Mouse (Mus musculus): ENCODE measurements around the gene Batf3.
A peak's percentile ranks its signal among the peaks of the same experiment; 100 is the strongest.

The Batf3 gene

DNA sequence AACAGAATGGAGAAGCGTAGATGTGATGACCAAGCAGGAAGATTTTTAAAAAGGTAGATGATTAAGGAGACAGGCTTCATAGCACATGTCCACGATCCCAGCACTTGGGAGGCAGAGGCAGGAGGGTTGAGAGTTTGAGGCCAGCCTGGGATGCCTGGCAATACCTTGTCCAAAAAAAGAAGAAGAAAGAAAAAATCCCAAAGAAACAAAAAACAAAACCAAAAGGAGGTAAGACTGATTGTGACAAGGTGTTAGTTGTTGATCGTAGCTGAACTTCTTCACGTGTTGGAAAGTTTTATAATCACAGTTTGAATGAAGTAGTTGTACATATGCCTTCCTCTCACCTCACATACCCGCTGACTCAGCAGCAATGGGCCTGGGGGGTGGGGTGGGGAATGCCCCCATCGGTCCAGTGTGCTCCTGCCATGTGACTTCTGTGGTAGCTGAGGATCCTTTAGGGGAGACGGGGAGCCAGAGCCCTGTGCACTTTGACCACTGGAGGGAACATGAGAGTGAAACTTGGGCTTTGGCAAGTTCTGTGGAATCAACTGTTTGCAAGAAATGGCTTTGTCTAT, 11.3 kb upstream of the Batf3 start:
- no peak for DNase-seq (ENCODE audit: low spot score in 2 of 2)

DNA sequence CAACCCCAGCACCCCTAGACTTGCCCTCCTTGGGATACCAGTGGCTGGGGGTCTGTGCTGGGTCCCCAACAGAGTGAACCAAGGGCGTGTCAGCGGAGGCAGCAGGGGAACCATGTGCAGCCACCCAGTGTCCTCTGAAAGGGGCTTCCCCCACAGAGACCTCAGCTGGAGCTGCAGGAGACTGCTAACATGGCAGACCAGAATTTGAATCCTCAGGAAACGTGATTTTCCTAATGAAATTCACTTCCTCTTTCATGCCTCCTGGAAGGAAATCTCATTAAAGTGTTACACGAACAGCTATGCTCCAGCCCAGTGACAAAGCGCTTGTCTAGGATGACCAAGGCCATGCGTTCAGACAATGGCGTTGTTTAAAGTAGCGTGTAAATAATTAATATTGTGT, 10.7 kb upstream of the Batf3 start:
- DNase-seq (ENCODE audit: low spot score in 2 of 2) = no peak

DNA sequence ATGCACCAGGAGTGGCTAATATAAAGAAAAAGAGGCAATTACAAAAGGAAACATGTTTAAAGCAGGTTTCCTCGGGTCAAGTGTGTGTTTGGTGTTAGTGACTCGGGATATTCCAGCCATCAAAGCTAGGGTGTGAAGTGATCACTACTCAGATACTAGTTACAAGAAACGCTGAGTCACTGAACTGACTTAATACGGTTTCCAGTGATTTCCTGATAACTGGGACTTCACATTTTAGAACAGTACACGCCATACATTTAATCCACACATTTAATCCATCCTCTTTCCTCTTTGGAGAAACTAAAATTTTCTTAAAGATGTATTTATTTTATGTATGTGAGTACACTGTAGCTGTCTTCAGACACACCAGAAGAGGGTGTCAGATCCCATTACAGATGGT, 9.7 kb upstream of the Batf3 start:
- DNase-seq (ENCODE audit: low spot score in 2 of 2) = no peak

GRCm38 (mm10) chr1:191089355-191089754, 8.3 kb upstream of the Batf3 start:
- DNase-seq (ENCODE audit: low spot score in 2 of 2) = no peak

GRCm38 (mm10) chr1:191092050-191092449, 5.6 kb upstream of the Batf3 start:
- DNase-seq (ENCODE audit: low spot score in 2 of 2) = no peak

DNA sequence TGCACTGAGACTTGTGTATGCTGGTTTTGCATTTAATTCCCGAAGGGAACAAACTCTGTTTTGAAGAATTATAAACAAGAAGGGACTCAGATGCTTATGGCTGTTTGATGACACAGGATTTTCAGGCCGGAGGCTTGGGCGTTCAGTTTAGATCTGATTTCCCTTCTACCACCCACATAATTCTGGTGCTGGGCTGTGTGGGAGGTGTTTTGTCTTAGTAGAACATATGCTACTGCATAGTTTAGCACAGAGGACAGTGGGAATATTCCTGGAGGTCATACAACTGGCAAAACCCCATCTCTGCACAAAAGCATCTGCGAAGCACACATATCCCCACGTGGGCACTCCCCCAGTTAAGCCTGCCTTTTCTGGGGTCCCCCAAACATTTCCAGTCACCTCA, 4.1 kb upstream of the Batf3 start:
- DNase-seq (ENCODE audit: low spot score in 2 of 2) = no peak

GRCm38 (mm10) chr1:191095019-191095418, 2.6 kb upstream of the Batf3 start:
- no peak for DNase-seq (ENCODE audit: low spot score in 2 of 2)

DNA sequence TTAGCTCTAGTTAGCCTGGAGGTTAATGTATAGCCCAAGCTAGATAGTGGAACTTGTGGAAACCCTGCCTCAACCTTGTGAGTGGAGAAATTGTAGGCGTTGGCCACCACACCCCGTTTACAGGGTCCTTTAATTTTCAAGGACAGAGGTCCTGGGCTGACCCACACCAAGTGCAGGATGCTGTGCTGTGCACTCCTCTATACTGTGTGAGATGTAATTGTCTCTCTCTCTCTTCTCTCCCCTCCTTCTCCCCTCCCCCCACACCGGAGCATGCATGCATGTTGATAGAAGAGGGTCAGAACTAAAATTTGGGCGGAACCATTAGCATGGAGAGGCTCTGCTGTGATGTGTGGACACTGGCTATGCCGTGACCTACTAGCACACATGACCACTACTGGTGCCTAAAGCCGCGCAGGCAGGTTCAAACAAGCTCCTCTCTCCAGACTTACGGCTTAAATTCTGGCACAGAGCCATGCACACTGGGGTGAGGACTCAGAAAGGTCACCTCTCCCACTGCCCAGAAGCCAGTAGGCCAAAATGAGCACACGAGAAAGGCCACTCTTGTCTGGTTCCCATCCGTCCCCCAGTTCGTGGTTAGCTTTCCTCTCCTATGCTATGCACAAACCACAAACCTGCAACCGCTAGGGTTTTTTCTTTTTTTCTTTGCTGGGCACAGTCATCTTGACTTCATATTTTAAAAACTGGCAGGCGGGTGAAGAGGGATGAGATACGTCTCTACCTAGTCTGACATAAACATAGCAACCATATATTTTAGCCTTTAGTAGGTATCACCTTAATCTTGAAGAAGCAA, 571 bp upstream of the Batf3 start:
- DNase-seq (ENCODE audit: low spot score in 2 of 2) = no peak

GRCm38 (mm10) chr1:191099114-191099513, 1.5 kb downstream of the Batf3 start:
- DNase-seq (ENCODE audit: low spot score in 2 of 2) = no peak

DNA sequence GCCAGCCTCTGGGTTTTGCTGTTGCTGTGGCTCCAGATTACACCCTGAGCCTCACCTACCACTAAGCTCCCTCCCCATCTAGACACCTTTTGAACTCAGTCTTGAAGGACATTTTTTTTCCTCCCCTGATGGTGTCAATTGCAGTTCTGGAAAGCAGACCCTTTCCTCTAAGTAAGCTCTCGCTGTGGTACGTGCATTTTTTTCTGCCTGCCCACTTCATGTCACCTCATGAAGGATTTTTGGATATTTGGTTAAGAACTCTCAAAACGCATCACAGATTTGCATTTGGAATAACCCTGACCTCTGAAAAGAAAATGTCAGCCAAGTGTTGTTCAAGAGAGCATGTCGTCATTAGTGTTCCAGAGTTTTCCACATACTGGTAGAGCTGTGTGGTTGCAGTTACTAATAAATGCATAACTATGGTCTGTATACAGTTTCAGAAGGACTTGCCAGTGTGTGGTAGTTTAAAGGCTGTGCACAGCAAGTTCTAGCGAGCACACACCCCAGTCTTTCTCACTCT, 2.2 kb downstream of the Batf3 start:
- no peak for DNase-seq (ENCODE audit: low spot score in 2 of 2)

GRCm38 (mm10) chr1:191102730-191103370, 5.2 kb downstream of the Batf3 start:
- no peak for DNase-seq (ENCODE audit: low spot score in 2 of 2)

DNA sequence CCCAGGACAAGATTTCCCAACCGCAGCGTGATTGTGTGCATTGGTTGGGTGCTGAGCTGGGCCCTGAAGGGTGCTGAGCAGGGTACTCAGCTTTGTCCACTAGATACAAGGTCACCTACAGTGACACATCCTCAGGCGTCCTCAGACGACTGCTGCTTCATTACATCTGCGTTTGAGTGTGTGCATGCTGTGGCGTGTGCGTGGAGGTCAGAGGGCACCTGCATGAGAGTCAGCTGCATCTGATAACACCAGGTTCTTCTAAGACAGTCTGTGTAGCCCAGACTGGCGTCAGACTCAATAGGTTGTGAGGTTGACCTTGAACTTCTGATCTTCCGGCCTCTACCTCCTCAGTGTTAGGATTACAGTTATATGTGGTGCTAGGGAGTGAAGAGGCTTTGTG, 7.6 kb downstream of the Batf3 start:
- no peak for DNase-seq (ENCODE audit: low spot score in 2 of 2)

- DNase-seq (ENCODE audit: low spot score in 2 of 2) = no peak
Measured at GRCm38 (mm10) chr1:191107306-191107705, 9.7 kb downstream of the Batf3 start.

DNA sequence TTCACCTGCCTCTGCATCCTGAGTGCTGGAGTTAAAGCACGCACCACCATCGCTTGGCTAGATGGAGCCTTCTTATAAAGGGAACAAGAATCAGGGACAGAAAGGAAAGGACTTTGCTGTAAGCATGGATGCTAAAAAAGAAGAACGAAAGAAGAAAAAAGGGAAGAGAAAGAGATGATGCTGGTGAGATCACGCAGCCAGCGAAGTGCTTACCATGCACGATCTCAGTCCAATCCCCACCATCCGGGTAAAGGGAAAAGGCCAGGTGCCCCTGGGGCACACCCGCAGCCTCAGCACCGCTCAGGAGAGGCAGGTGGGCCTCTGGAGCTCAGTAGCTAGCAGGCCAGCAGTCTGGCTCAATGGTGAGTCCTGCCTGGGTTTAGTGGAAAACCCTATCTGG, 12.3 kb downstream of the Batf3 start:
- no peak for DNase-seq (ENCODE audit: low spot score in 2 of 2)

DNA sequence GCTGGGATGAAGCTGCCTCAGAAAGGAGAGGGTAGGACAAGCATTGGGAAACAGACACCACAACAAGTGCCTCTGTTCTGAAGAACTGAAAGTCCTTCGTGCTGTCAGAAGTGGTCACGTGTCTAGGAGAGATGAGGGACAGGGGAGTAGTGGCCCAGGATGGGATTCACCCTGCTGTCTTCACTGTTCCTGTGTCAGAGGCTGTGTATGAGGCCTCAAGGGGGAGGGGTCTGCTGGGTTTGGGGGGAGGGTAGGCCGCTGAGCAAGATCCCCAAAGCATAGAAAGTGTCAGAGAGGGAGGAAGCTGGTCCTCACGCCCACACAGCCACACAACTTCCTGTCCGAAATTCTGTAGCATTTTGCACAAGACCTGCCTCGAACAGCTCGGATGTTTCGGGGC, 13.5 kb downstream of the Batf3 start:
- no peak for DNase-seq (ENCODE audit: low spot score in 2 of 2)

DNA sequence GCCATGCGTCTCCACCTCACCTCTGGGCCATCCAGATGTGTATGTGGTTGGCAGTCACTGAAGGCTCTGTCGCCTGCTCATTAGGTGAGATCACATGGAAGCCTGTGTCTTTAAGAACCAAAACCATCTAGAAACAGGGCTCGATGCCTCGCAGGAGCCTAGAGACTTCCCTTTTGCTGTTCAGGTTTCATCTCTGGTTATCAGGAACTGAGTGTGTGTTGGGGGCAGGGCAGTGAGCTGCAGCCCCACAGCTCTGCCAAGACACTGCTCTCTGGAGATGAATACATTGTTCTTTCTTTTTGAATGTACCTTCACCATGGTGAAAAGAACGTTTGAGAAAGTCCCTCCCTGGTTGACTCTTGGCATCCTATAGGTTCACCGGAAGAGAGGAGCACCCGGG, 17.2 kb downstream of the Batf3 start:
- DNase-seq (ENCODE audit: low spot score in 2 of 2) = no peak

DNA sequence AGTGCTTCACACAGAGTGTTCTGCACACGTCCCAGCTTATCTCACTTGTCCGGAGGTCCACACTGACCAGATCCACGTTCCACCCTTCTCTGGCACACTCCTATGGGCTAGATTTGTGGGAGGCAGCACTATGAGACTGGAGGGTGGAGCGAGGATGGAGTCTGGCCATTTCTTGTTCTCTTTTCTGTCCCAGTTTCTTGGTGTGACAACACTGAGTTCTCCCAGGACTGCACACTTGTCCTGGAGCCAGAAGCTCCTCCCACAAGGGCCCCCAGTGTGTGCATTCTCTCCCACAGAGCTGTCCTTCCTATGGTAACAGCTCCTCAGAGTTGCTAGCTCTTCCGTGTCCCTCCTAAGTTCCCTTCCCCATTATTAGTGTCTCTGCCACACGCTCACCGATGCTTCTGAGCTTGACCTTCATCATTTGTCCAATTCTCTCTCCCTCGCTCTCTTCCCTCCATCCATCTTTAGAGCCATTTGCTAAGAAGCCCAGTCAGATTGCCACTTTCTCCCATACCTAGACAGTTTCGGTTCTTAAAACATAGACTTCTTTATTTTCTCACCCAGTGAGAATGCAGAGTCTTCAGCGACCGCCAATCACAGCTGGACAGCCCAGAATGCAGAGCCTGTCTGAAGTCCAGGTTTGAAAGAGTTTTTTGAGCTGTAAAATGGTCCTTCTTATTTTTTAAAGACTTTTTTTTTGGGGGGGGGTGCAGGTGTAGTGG, 18.0 kb downstream of the Batf3 start:
- no peak for DNase-seq (ENCODE audit: low spot score in 2 of 2)

DNA sequence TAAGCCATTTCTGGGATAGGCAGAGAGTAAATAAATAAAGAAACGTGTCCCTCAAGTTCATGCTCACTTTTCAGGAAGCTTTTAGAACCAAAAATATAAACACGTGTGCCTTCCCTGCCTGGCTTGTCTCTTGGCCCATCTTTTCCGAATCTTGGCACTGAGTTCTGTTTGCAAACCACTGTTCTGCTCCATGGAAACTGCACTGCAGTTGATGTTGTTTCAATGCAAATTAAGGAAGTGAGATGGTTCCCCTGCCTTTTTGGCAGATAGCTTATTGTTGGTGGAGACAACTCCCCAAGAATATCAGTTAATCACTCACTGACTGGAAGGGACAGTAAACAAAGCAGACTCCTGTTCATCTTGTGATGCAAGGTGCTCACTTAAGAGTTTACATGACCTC, 25.1 kb downstream of the Batf3 start:
- no peak for DNase-seq (ENCODE audit: low spot score in 2 of 2)

- DNase-seq (ENCODE audit: low spot score in 2 of 2) = no peak
Measured at GRCm38 (mm10) chr1:191123696-191124095, 26.0 kb downstream of the Batf3 start.

DNA sequence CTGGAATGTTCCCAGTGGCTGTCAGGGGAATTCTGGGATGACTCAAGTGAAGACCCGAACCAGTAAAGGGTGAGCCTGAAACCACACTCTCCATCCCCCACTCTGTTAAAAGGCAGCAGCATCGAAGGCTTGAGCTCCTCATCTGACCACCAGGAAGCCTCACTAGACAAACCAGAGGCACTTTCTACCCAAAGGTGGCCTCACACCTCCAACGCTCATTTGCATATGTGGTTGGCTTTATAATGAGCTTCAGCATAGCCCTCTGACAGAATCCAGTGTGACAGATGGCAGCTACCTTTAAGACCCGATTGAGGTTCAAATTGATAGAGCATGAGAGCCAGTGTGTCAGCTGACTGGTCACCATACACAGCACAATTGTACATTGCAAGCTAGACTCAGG, 26.6 kb downstream of the Batf3 start:
- DNase-seq (ENCODE audit: low spot score in 2 of 2) = no peak

GRCm38 (mm10) chr1:191125811-191126638, 28.4 kb downstream of the Batf3 start:
- DNase-seq (ENCODE audit: low spot score in 2 of 2) = peak; percentile 27 to 28

All from frontal cortex, postnatal 25 days (tissue).